Mouse (Mus musculus) cerebellum, adult 2 months (tissue): ENCODE data around the gene Epb41. TPM values are rescaled to one million over a fixed set of nuclear protein-coding genes. Genes with fewer than 3 reads are reported as not detected.

Experiments used
- DNase-seq, 2 experiments: peaks; one replicate each; pipeline ENCODE4 v3.0.0; 2021
- H3K27ac ChIP-seq: fragments of 200-500 bp; 2 replicates; pipeline ENCODE4 v1.5.1; 2012; ENCODE audit warnings: low read length, control low read depth, inconsistent platforms; ENCODE audit not compliant: insufficient read depth
- H3K27me3 ChIP-seq: fragments of 200-500 bp; 2 replicates; pipeline ENCODE4 v1.6.1; 2012; ENCODE audit warnings: inconsistent platforms, mild to moderate bottlenecking, low read length, moderate library complexity; ENCODE audit not compliant: control insufficient read depth, insufficient read depth
- H3K4me1 ChIP-seq: fragments of 200-500 bp; 2 replicates; pipeline ENCODE4 v1.6.1; 2011; ENCODE audit warnings: low read length; ENCODE audit not compliant: control insufficient read depth, insufficient read depth
- H3K4me3 ChIP-seq: fragments of 200-500 bp; replicated peaks from 2 replicates; pipeline ENCODE3; 2011; ENCODE audit warnings: mild to moderate bottlenecking, low read depth, low read length, control low read depth; ENCODE audit not compliant: insufficient read depth
- CTCF ChIP-seq: fragments of 200-500 bp; IDR thresholded peaks from 2 replicates; pipeline ENCODE4 v1.5.1; 2011; ENCODE audit warnings: low read depth, mild to moderate bottlenecking, control low read depth, low read length, moderate library complexity, borderline replicate concordance; ENCODE audit not compliant: insufficient read depth
- POLR2A ChIP-seq: fragments of 200-500 bp; IDR thresholded peaks from 2 replicates; pipeline ENCODE4 v1.6.1; 2011; ENCODE audit warnings: low read length, control low read depth, borderline replicate concordance; ENCODE audit not compliant: insufficient read depth
- WGBS: fragments of 180-500 bp; shearing (Covaris S2); methylation state at CpG from one replicate; pipeline ENCODE4 v1.1.7; 2018; 5-methylcytosine and 5-hydroxymethylcytosine counted together
- polyA plus RNA-seq: library from polyadenylated mRNA; depleted of rRNA; stranded (reverse); fragments of >200 nt; gene quantifications from 2 replicates; pipeline ENCODE4 v1.2.3, GENCODE M21; 2012

Gene Epb41
- polyA plus RNA-seq, 1 experiment: 174 TPM

- Histone ChIP-seq H3K27me3 (no peaks in the 10 kb centered on the region), H3K4me1 (no peaks in the 10 kb centered on the region), H3K27ac (no peak overlapping the region), H3K4me3 (no peak overlapping the region)
- TF ChIP-seq POLR2A (no peak), CTCF (peak; percentile 35; the same call in 1 of the 2 replicates)
- no peak for DNase-seq
Observed at GRCm38 (mm10) chr4:131981755-131982154, 93.4 kb downstream of the Epb41 start.

GRCm38 (mm10) chr4:131977201-131977600, 97.9 kb downstream of the Epb41 start:
- DNase-seq: peak; percentile 74 to 84
- no peak overlapping the region for H3K4me3 ChIP-seq
- no peak overlapping the region for H3K27ac ChIP-seq
- no peaks in the 10 kb centered on the region for H3K27me3 ChIP-seq
- H3K4me1 ChIP-seq: no peaks in the 10 kb centered on the region
- 23% methylated on average over 4 of the region's 4 CpGs for WGBS
- no peak for TF ChIP-seq POLR2A
- peak; percentile 100 for TF ChIP-seq CTCF

DNA sequence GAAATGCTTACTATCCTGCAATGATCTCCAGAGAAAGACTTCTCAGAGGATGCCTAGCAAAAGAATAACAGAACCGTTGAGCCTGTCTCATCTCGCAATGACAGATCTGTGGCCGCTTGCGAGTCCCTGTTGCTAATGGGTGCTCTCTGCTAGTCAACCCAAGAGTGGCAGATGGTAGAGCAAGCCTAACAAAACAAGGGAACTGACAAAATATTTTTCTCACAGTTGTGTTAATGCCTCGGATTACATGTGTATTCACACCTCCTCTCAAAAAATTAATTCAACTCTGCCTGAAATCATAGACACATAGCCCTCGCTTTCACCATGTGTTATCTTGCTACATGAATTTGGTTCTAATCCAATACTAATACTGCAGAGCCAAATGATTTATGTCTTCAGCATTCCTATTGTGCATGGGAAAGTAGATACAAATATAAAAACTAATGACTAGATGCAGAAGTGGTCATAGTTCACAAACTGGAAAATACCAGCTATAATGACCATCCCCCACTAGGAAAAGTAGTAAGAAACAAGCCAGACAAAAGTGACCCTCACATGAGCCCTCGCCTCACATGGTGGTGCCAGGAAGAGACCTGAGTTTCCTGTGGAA, 104.8 kb downstream of the Epb41 start:
- 49% methylated on average over 7 of the region's 7 CpGs for WGBS
- DNase-seq: no peak

GRCm38 (mm10) chr4:131968873-131969272, 106.2 kb downstream of the Epb41 start:
- H3K4me3 ChIP-seq: no peak overlapping the region
- no peaks in the 10 kb centered on the region for H3K4me1 ChIP-seq
- H3K27me3 ChIP-seq: no peaks in the 10 kb centered on the region
- DNase-seq: no peak
- WGBS: 92% methylated on average over 2 of the region's 2 CpGs
- H3K27ac ChIP-seq: no peak overlapping the region
- TF ChIP-seq POLR2A (no peak), CTCF (no peak)

More for the DNA sequence above, 104.8 kb downstream of the Epb41 start:
- Histone ChIP-seq H3K4me1 (no peaks in the 10 kb centered on the region), H3K27ac (no peak overlapping the region), H3K27me3 (no peaks in the 10 kb centered on the region), H3K4me3 (no peak overlapping the region)
- no peak for TF ChIP-seq POLR2A
- TF ChIP-seq CTCF: no peak

DNA sequence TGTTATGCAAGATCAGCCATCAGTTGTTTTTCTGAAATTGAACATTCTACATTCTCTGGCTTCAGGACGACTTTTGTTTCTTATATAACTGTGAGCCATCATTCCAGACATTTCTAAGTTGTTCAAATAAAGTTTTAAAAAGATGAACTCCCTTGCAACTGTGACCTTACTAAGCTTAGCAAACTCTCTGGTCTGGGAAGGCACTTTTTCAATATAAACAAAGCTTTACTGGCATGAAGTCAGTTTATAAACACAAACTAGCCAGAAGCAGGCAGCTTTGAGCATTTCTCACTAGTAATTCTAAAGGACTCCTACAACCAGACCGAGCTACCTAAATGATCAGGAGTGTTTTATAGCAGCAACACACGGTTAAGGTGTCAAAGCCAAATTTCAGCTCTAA, 118.0 kb downstream of the Epb41 start:
- TF ChIP-seq POLR2A (no peak), CTCF (no peak)
- DNase-seq: no peak
- Histone ChIP-seq H3K27me3 (no peaks in the 10 kb centered on the region), H3K4me1 (no peaks in the 10 kb centered on the region), H3K27ac (no peak overlapping the region), H3K4me3 (no peak overlapping the region)
- WGBS: 86% methylated on average over 3 of the region's 3 CpGs

DNA sequence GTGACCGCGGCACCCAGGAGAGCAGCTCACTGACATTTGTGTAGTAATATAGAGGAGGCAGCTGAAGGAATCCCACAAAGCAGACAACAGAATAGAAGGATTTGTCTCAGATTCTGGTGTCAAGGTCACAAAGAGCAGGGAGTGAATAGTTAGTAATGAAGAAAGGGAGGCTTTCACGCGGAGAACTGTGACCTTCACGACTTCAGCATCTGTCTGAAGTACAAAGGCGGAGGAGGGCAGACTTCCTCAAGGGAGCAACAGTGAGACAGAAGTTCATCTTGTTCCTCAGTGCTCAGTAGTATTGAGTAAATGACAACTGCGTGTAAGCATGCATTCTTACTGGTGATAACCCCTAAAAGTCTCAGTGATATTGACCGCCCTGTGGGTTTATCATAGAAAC, 124.5 kb downstream of the Epb41 start:
- no peaks in the 10 kb centered on the region for H3K4me1 ChIP-seq
- no peak for DNase-seq
- H3K27ac ChIP-seq: no peak overlapping the region
- H3K27me3 ChIP-seq: no peaks in the 10 kb centered on the region
- no peak overlapping the region for H3K4me3 ChIP-seq
- TF ChIP-seq CTCF (no peak), POLR2A (no peak)
- WGBS: 75% methylated on average over 8 of the region's 8 CpGs

DNA sequence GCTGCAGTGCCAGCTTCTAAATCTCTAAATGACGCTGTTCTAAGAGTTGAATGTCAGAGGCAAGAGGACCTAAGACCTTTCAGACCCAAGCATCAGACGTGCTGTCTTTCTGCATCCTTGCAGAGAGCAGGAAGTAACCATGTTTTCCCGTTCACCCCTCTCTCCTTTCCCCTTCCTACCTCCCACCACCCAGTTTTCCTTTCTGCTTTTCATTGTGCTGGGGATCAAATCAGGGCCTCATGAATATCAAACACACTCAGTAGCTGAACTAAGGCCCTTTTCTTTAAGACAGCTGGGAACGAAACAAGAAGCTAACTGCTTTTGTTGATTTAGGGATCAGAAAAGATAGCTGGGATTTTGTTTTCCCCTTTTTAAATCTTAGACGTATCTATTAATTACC, 125.2 kb downstream of the Epb41 start:
- no peak for TF ChIP-seq POLR2A
- TF ChIP-seq CTCF: no peak
- Histone ChIP-seq H3K4me1 (no peaks in the 10 kb centered on the region), H3K27me3 (no peaks in the 10 kb centered on the region), H3K27ac (no peak overlapping the region), H3K4me3 (no peak overlapping the region)
- WGBS: 57% methylated on average over 5 of the region's 5 CpGs
- no peak for DNase-seq

DNA sequence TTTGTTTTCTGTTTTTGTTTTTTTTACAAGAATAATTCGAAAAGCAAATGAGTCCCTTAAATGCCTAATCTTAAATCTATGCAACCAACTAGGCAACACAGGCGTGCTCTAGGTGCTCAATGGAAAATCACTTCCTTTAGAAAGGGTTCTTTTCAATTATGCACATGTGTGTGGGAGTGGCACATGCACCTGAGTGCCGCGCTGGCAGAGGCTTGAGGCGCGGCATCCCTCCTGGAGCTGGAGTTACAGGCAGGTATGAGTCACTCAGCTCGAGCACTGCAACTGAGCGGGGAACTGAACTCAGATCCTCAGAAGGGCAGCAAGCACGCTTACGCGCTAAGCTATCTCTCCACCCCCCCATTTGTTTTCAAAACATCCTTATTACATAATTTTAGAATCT, 127.3 kb downstream of the Epb41 start:
- H3K4me3 ChIP-seq: no peak overlapping the region
- no peak overlapping the region for H3K27ac ChIP-seq
- DNase-seq: peak in 1 of 2 experiments; percentile 14
- WGBS: 88% methylated on average over 11 of the region's 11 CpGs
- H3K27me3 ChIP-seq: no peaks in the 10 kb centered on the region
- TF ChIP-seq POLR2A (no peak), CTCF (no peak)
- H3K4me1 ChIP-seq: no peaks in the 10 kb centered on the region
